Mouse (Mus musculus) right cerebral cortex, postnatal 36 days (tissue): ENCODE results near the gene Mtch2.
A peak's percentile ranks its signal among the peaks of the same experiment; 100 is the strongest.
"Not testable (repeated sequence)": the region's sequence is repeated elsewhere in the genome, so short reads cannot be mapped to it uniquely, and the experiment has no call there.

Experiments
- DNase-seq, 2 experiments: peaks; one replicate each; pipeline ENCODE4 v3.0.0; 2022; ENCODE audit warnings: low spot score in 2 of 2, mixed read lengths in 1 of 2

The Mtch2 gene

GRCm38 (mm10) chr2:90864184-90864583 is 17.2 kb downstream of the Mtch2 start:
- DNase-seq, result no peak

GRCm38 (mm10) chr2:90866524-90866923 is 19.6 kb downstream of the Mtch2 start:
- DNase-seq, result peak; percentile 86

GRCm38 (mm10) chr2:90870136-90870601 is 23.2 kb downstream of the Mtch2 start:
- peak; percentile 57 to 81 for DNase-seq

- DNase-seq, result no peak
These were observed 24.4 kb downstream of the Mtch2 start for GRCm38 (mm10) chr2:90871180-90871961.

GRCm38 (mm10) chr2:90874025-90874424 is 27.1 kb downstream of the Mtch2 start:
- no peak for DNase-seq

- no peak for DNase-seq
These were observed 28.3 kb downstream of the Mtch2 start for GRCm38 (mm10) chr2:90875239-90875638.

GRCm38 (mm10) chr2:90877584-90878259 is 30.8 kb downstream of the Mtch2 start:
- no peak for DNase-seq

GRCm38 (mm10) chr2:90879419-90879818 is 32.5 kb downstream of the Mtch2 start:
- no peak for DNase-seq

GRCm38 (mm10) chr2:90880144-90880785 is 33.3 kb downstream of the Mtch2 start:
- DNase-seq, result no peak

GRCm38 (mm10) chr2:90881824-90882223 is 34.9 kb downstream of the Mtch2 start:
- no peak for DNase-seq

GRCm38 (mm10) chr2:90885218-90886041 is 38.5 kb downstream of the Mtch2 start, which contains the start of gene C1qtnf4:
Gene C1qtnf4, plus strand, starts transcription at chr2:90885860.
- DNase-seq, result no peak

GRCm38 (mm10) chr2:90886436-90886835 is 39.5 kb downstream of the Mtch2 start:
- no peak for DNase-seq

- DNase-seq, result no peak
These were observed 40.7 kb downstream of the Mtch2 start for GRCm38 (mm10) chr2:90887627-90888026.

GRCm38 (mm10) chr2:90889550-90890548 is 42.9 kb downstream of the Mtch2 start:
- no peak for DNase-seq

GRCm38 (mm10) chr2:90893673-90894298 is 46.8 kb downstream of the Mtch2 start:
- no peak for DNase-seq

- DNase-seq, result not testable (repeated sequence)
These were observed 47.3 kb downstream of the Mtch2 start for GRCm38 (mm10) chr2:90894299-90894677.

GRCm38 (mm10) chr2:90903398-90903797 is 56.4 kb downstream of the Mtch2 start:
- DNase-seq, result no peak

GRCm38 (mm10) chr2:90904076-90904855 is 57.3 kb downstream of the Mtch2 start, which contains the start of the genes Kbtbd4 and Ndufs3:
Gene Kbtbd4, plus strand, starts transcription at chr2:90904740.
Gene Ndufs3, minus strand, starts transcription at chr2:90904827.
- peak; percentile 78 to 82 for DNase-seq

GRCm38 (mm10) chr2:90904856-90905224 is 57.9 kb downstream of the Mtch2 start:
- no peak for DNase-seq
